Mouse (Mus musculus): ENCODE results near the gene Tmem199. TPM values are rescaled to one million over a fixed set of nuclear protein-coding genes. Genes with fewer than 3 reads are reported as not detected.
"Not testable (repeated sequence)": the region's sequence is repeated elsewhere in the genome, so short reads cannot be mapped to it uniquely, and the experiment has no call there.

The Tmem199 gene
- polyA plus RNA-seq, 1 experiment, result not detected

DNA sequence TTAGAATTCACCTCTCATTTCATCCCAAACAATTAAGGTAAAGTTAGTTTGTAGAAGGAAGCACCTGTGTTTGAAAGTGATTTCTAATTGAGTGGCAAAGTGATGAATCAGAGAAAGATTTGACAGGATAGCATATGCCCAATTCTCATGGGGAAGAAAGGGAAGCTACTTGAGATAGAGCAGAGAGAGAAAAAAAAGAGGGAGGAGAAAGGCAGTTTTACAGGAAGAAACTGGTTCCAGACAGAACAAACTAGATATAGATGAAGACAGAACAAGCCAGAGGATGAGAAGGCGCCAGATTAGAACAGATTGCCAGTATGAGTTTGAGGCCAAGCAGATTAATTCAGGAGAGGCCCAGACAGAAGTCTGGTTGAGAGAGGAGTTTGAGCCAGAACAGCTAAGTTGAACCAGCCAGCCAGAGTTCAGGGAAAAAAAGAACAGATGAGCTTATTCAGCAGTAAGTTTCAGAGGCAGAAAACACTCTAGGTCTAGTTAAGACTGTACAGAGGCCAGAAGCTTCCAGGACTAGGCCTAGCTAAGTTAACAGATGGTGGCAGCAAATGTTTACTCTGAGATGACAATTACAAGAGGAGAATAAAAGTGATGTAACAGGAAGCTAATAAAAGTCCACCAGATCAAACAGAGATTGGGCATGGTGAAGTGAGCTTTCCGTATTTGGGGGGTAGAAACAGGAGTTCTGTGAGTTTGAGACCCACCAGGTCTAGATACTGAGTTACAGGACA, 35.9 kb upstream of the Tmem199 start:
- WGBS, result 99% methylated on average over 2 of the region's 2 CpGs
- H3K4me3 ChIP-seq (ENCODE audit: insufficient read depth, low read depth, low read length), result no peak overlapping the region

DNA sequence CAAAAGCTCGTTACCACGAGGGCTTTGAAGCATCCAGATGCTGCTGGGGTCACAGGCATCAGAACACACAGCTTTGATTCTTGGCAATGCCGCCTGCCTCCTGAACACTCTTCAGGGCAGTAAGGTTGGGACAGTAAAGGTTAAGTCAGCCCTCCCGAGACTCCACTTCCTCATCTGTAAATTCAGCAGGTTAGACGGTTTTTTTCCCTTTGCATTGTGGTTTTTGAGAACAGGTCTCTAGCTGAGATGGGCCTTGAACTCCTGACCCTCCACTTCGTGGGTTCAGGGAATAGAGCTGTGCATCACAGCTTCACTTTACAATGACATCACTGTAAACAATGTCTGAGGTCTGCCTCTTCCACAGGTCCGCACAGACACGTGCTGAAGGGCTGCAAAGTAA, 33.2 kb upstream of the Tmem199 start:
- Histone ChIP-seq H3K4me3 (ENCODE audit: insufficient read depth, low read depth, low read length) (no peak overlapping the region), H3K4me1 (ENCODE audit: control insufficient read depth, insufficient read depth, low read length) (no peaks in the 10 kb centered on the region), H3K27ac (ENCODE audit: insufficient read depth, low read depth, low read length) (no peak overlapping the region)
- no peak for TF ChIP-seq CTCF (IDR thresholded peaks at IDR 0.05; ENCODE audit: insufficient read depth, low read depth, low read length)
- no peak for TF ChIP-seq POLR2A (IDR thresholded peaks at IDR 0.05; ENCODE audit: insufficient read depth, low read depth, low read length)
- WGBS, result 71% methylated on average over 8 of the region's 8 CpGs

More for the DNA sequence above, 35.9 kb upstream of the Tmem199 start:
- H3K27ac ChIP-seq (ENCODE audit: insufficient read depth, low read depth, low read length), result no peak overlapping the region
- H3K4me1 ChIP-seq (ENCODE audit: control insufficient read depth, insufficient read depth, low read length), result no peaks in the 10 kb centered on the region
- TF ChIP-seq POLR2A (IDR thresholded peaks at IDR 0.05; ENCODE audit: insufficient read depth, low read depth, low read length) (no peak), CTCF (IDR thresholded peaks at IDR 0.05; ENCODE audit: insufficient read depth, low read depth, low read length) (no peak)

DNA sequence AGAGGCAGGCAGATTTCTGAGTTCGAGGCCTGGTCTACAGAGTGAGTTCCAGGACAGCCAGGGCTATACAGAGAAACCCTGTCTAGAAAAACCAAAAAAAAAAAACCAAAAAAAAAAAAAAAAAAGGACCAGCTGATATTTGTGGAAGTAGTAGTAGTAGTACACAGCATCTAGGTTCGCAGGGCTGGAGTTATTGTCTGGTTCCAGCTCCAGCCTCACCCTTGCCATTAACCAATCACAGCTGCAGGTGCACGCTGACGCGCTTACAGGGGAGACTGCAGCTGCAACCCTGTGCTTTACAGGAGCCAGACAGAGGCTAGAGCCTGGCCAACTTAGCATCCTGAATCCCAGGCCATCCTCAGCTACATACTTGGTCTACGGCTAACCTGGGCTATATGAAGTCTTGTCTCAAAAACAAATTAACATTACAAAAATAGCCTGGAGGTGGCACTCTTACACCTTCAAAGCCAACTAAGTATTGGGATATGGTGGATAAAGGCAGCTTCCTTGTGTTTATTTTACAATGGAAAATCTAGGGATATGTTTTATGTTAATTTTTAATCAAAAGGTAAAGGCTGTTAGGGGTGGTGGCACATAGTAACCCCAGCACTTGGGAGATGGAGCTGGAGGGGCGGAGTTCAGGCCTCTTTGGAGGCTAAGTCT, 32.6 kb upstream of the Tmem199 start:
- no peaks in the 10 kb centered on the region for H3K4me1 ChIP-seq (ENCODE audit: control insufficient read depth, insufficient read depth, low read length)
- WGBS, result 87% methylated on average over 7 of the region's 7 CpGs

DNA sequence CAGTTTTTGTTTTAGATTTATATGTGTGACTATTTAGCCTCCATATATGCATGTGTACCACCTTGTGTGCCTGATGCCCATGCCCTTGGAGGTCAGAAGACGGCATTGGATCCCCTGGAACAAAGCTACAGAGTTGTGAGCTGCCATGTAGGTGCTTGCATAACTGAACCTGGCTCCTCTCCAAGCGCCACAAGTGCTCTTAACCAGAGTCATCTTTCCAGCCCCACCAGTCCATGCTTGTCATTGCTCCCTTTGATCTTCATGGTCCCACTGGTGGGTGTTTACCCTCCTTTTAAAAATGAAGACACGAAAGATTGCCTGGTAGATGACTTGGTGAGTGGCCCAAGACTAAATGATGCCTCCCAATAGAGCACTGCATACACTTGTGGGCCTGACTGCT, 28.4 kb upstream of the Tmem199 start:
- WGBS, result 85% methylated on average over 3 of the region's 3 CpGs
- TF ChIP-seq POLR2A (IDR thresholded peaks at IDR 0.05; ENCODE audit: insufficient read depth, low read depth, low read length), result no peak
- no peak for TF ChIP-seq CTCF (IDR thresholded peaks at IDR 0.05; ENCODE audit: insufficient read depth, low read depth, low read length)

More for the DNA sequence above, 32.6 kb upstream of the Tmem199 start:
- no peak overlapping the region for H3K4me3 ChIP-seq (ENCODE audit: insufficient read depth, low read depth, low read length)
- no peak for TF ChIP-seq CTCF (IDR thresholded peaks at IDR 0.05; ENCODE audit: insufficient read depth, low read depth, low read length)
- TF ChIP-seq POLR2A (IDR thresholded peaks at IDR 0.05; ENCODE audit: insufficient read depth, low read depth, low read length), result no peak
- no peak overlapping the region for H3K27ac ChIP-seq (ENCODE audit: insufficient read depth, low read depth, low read length)

DNA sequence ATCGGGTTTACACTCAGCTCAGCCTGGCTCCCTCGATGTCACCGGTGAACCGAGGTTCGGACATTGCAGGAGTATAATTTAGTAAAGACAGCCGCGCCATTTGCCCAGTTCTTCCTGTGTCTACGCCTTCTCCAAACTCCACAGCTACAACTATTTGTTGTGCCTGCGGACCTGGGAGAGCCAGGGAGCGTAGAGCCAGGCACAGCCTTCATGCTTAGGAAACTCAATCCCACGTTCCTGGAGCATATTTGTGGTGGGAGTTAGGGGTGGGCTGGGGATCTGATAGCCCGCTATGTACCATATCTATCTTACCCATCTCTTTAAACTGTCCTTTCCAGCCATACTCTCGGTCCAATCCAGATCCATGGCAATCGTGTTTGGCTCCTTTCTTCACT, 24.7 kb upstream of the Tmem199 start:
- 0 out of 2 replicates have a peak overlapping the region, but pooled peaks have one; percentile 34 for H3K27ac ChIP-seq (ENCODE audit: insufficient read depth, low read depth, low read length)
- WGBS, result 1% methylated on average over 14 of the region's 14 CpGs

More for the DNA sequence above, 28.4 kb upstream of the Tmem199 start:
- Histone ChIP-seq H3K4me1 (ENCODE audit: control insufficient read depth, insufficient read depth, low read length) (peaks cover 10% of the 10 kb centered on the region), H3K27ac (ENCODE audit: insufficient read depth, low read depth, low read length) (no peak overlapping the region), H3K4me3 (ENCODE audit: insufficient read depth, low read depth, low read length) (no peak overlapping the region)

DNA sequence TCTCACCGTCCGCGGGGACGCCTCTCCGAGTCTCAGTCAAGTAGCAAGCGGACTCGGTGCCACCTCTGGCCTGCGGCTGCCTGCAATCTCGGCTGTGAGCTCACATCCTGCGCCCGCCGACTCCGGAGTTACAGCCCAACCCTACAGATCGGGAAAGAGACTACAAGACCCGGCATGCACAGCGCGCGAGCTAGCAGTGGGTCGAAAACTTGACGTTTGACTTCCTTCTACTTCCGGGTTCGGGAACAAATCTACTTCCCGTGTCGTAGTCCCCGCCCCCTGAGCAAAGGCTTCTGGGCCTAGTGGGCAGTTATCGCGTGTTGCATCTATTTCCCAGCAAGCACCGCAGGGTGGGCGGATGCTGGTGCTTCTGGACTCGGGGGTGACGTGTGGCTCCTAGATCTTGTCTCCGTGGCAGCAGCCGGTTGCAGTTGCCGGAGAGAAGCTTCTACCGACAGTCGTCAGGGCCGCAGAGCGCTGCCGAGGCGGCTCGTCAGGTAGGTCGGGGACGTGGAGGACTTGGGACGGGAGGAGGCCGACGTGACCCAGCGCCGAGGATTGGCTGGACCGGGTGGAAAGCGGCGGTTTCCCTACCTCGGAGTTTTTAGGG, 24.2 kb upstream of the Tmem199 start, which contains the start of the genes Tnfaip1 and Ift20:
Gene Tnfaip1, minus strand, starts transcription at position 253 of the 610 bp plus-strand sequence.
Gene Ift20, plus strand, starts transcription at position 282 of the 610 bp plus-strand sequence.
- H3K4me3 ChIP-seq (ENCODE audit: insufficient read depth, low read depth, low read length), result peak within 1 kb of the TSS; percentile 96
- WGBS, result under 1% methylated on average over 52 of the region's 52 CpGs
- TF ChIP-seq POLR2A (IDR thresholded peaks at IDR 0.05; ENCODE audit: insufficient read depth, low read depth, low read length) (peak; percentile 72), CTCF (IDR thresholded peaks at IDR 0.05; ENCODE audit: insufficient read depth, low read depth, low read length) (no peak)
- peaks cover 10% of the 10 kb centered on the region for H3K4me1 ChIP-seq (ENCODE audit: control insufficient read depth, insufficient read depth, low read length)
- peak within 1 kb of the TSS; percentile 63 for H3K27ac ChIP-seq (ENCODE audit: insufficient read depth, low read depth, low read length)

More for the DNA sequence above, 24.7 kb upstream of the Tmem199 start:
- TF ChIP-seq CTCF (IDR thresholded peaks at IDR 0.05; ENCODE audit: insufficient read depth, low read depth, low read length), result no peak
- TF ChIP-seq POLR2A (IDR thresholded peaks at IDR 0.05; ENCODE audit: insufficient read depth, low read depth, low read length), result no peak
- Histone ChIP-seq H3K4me3 (ENCODE audit: insufficient read depth, low read depth, low read length) (peak overlapping the region; percentile 96), H3K4me1 (ENCODE audit: control insufficient read depth, insufficient read depth, low read length) (peaks cover 10% of the 10 kb centered on the region)

DNA sequence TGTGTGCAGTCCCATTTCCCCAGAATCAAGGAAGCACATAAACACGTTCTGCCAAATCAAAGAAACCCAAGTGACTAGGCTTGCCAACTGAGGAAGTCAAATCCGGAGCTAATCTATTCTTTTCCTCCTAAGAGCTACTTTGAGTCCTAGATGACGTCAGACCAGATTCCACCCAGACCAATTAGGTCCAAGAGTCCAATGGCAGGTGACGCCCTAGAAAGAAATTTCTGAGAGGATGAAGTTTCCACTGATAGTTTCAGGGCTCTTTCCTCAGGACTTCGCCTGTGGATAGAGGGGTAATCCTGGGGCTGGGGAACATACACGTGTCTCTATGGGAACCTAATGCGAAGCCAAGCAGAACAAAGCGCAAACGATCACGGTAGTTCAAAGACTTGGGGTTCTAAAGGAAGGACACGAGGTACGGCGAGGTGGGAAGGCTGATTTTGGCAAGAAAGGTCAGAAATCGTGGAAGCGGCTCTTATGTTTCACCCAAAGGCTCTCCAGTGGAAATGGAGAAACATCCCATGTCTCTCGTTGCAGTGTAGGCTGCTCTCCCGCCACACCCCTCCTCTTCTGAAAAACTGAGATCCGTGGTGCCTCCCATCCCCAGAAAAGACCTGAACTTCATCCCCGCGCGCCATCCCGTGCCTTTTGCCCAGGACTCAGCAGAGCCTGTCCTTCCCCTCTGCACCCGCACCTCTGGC, 23.6 kb upstream of the Tmem199 start:
- WGBS, result under 1% methylated on average over 23 of the region's 23 CpGs
- Histone ChIP-seq H3K4me3 (ENCODE audit: insufficient read depth, low read depth, low read length) (peak overlapping the region; percentile 64), H3K4me1 (ENCODE audit: control insufficient read depth, insufficient read depth, low read length) (peaks cover 10% of the 10 kb centered on the region), H3K27ac (ENCODE audit: insufficient read depth, low read depth, low read length) (peak overlapping the region; percentile 63)
- TF ChIP-seq CTCF (IDR thresholded peaks at IDR 0.05; ENCODE audit: insufficient read depth, low read depth, low read length), result no peak
- TF ChIP-seq POLR2A (IDR thresholded peaks at IDR 0.05; ENCODE audit: insufficient read depth, low read depth, low read length), result no peak

DNA sequence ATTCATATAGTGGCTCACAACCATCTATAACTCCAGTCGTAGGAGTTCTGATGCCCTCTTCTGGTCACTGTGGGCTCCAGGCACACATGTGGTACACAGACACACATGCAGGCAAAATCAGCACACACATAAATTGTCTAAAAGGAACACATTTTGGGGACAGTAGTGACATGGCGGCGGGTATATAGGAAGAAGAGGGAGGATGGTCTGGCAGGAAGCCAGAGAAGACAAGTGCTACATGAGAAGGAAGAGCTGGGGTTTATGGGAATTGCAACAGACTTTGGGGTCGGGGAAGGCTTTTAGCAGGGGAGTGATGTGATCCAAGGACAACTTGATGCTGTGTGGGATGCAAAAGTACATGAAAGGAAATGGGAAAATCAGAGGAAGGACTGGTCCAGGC, 22.5 kb upstream of the Tmem199 start:
- Histone ChIP-seq H3K4me1 (ENCODE audit: control insufficient read depth, insufficient read depth, low read length) (peaks cover 10% of the 10 kb centered on the region), H3K27ac (ENCODE audit: insufficient read depth, low read depth, low read length) (no peak overlapping the region), H3K4me3 (ENCODE audit: insufficient read depth, low read depth, low read length) (no peak overlapping the region)
- no peak for TF ChIP-seq CTCF (IDR thresholded peaks at IDR 0.05; ENCODE audit: insufficient read depth, low read depth, low read length)
- WGBS, result 67% methylated on average over 4 of the region's 4 CpGs

DNA sequence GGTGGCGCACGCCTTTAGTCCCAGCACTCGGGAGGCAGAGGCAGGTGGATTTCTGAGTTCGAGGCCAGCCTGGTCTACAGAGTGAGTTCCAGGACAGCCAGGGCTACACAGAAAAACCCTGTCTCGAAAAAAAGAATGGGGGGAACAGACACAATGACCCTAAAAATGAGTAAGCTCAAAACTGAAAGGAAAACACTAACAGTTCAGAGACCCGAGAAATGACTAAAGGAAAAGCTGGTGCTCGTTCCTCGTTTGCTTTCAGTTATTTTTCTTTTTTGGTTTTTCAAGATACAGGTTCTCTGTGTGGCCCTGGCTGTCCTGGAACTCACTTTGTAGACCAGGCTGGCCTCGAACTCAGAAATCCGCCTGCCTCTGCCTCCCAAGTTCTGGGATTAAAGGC, 19.5 kb upstream of the Tmem199 start:
- not testable (repeated sequence) for H3K27ac ChIP-seq (ENCODE audit: insufficient read depth, low read depth, low read length); H3K4me3 ChIP-seq (ENCODE audit: insufficient read depth, low read depth, low read length); H3K4me1 ChIP-seq (ENCODE audit: control insufficient read depth, insufficient read depth, low read length)
- WGBS, result 97% methylated on average over 10 of the region's 10 CpGs
